Mouse (Mus musculus) small intestine, adult 2 months (tissue): ENCODE results near the gene Acox2.

ENCODE experiments used
- CTCF ChIP-seq: fragments of 200-500 bp; IDR thresholded peaks from 2 replicates; pipeline ENCODE4 v1.5.1; 2012; ENCODE audit warnings: low read depth, mild to moderate bottlenecking, control low read depth, inconsistent platforms, low read length, moderate library complexity, mixed read lengths; ENCODE audit not compliant: insufficient replicate concordance, insufficient read length; ENCODE audit errors: extremely low read depth
- POLR2A ChIP-seq: fragments of 200-500 bp; IDR thresholded peaks from 2 replicates; pipeline ENCODE4 v1.6.1; 2012; ENCODE audit warnings: low read depth, mild to moderate bottlenecking, control low read depth, inconsistent platforms, low read length, moderate library complexity

GRCm38 (mm10) chr14:8255076-8255729, 4.0 kb downstream of the Acox2 start:
- TF ChIP-seq CTCF (no peak), POLR2A (no peak)
